ENCODE assay signal across 11 mouse cellular contexts in genomic region chr3:145612662-145613061, GRCm38 (mm10). TPM values are rescaled to one million over a fixed set of nuclear protein-coding genes. Genes with fewer than 3 reads are reported as not detected.
DNase-seq lines count a peak whose midpoint lies in the region; ATAC-seq and TF ChIP-seq lines count a peak whose summit lies in the region.
"Had no signal": no experiment of that assay in that cellular context is flagged by ENCODE, and none has a peak within 500 bp of the region (broad histone marks: within the 10 kb centered on the region; RNA-seq: fewer than 3 reads in every experiment).

No protein-coding gene starts in this region.

- POLR2A ChIA-PET in Patski (lab: Charles Lee) = interaction anchor here (2.0 kb wide), 1 partner anchor 38 kb away, joined by 5 read pairs; the partner anchor contains the start of gene Ccn1

- no peak overlapping the region for H3K9ac ChIP-seq in intestine, postnatal 0 days (ENCODE audit: low read depth, low read length)
- H3K9ac ChIP-seq in intestine, embryonic 16.5 days (ENCODE audit: low read depth, low read length) = no peak overlapping the region
- no peak overlapping the region for H3K9ac ChIP-seq in lung, postnatal 0 days (replicated peaks; ENCODE audit: low read depth)
- H3K9ac ChIP-seq in hindbrain, embryonic 13.5 days = no peak overlapping the region

- no peak overlapping the region for H3K27ac ChIP-seq in intestine, postnatal 0 days (ENCODE audit: low read depth, low read length)
- no peak overlapping the region for H3K27ac ChIP-seq in intestine, embryonic 16.5 days (ENCODE audit: low read length)
- no peak overlapping the region for H3K27ac ChIP-seq in lung, postnatal 0 days (ENCODE audit: low read length)
- H3K27ac ChIP-seq in thymus, adult 2 months (ENCODE audit: control insufficient read depth, insufficient read depth, low read length) = no peak overlapping the region
- no peak overlapping the region for H3K27ac ChIP-seq in hindbrain, embryonic 13.5 days

- no peaks in the 10 kb centered on the region for H3K27me3 ChIP-seq in intestine, postnatal 0 days (replicated peaks; ENCODE audit: control insufficient read depth, insufficient read depth, low read length)
- H3K27me3 ChIP-seq in intestine, embryonic 16.5 days (replicated peaks; ENCODE audit: control insufficient read depth, insufficient read depth, low read length) = no peaks in the 10 kb centered on the region
- H3K27me3 ChIP-seq in Patski = no peaks in the 10 kb centered on the region
- no peaks in the 10 kb centered on the region for H3K27me3 ChIP-seq in lung, postnatal 0 days (replicated peaks; ENCODE audit: insufficient read depth, low read length)
- no peaks in the 10 kb centered on the region for H3K27me3 ChIP-seq in thymus, adult 2 months (ENCODE audit: control insufficient read depth, insufficient read depth, low read length)
- H3K27me3 ChIP-seq in hindbrain, embryonic 13.5 days = no peaks in the 10 kb centered on the region

- H3K9me3 ChIP-seq in intestine, postnatal 0 days (ENCODE audit: control insufficient read depth) = no peaks in the 10 kb centered on the region
- no peaks in the 10 kb centered on the region for H3K9me3 ChIP-seq in intestine, embryonic 16.5 days (ENCODE audit: control insufficient read depth, low read length)
- no peaks in the 10 kb centered on the region for H3K9me3 ChIP-seq in lung, postnatal 0 days (ENCODE audit: low read length)
- H3K9me3 ChIP-seq in hindbrain, embryonic 13.5 days = no peaks in the 10 kb centered on the region

- TF ChIP-seq POLR2A in thymus, adult 2 months (IDR thresholded peaks at IDR 0.05; ENCODE audit: control insufficient read depth, extremely low read depth, insufficient read depth, low read length, poor library complexity) = no peak

- ATAC-seq in intestine, postnatal 0 days = no peak
- ATAC-seq in intestine, embryonic 16.5 days = no peak
- ATAC-seq in Patski = no peak
- ATAC-seq in lung, postnatal 0 days = no peak
- ATAC-seq in hindbrain, embryonic 13.5 days (ENCODE audit: low FRiP score) = no peak

- no peak for TF ChIP-seq EP300 in lung, postnatal 0 days (IDR thresholded peaks at IDR 0.05)

- 24% methylated on average over 4 of the region's 4 CpGs for WGBS in intestine, postnatal 0 days
- 26% methylated on average over 4 of the region's 4 CpGs for WGBS in intestine, embryonic 16.5 days
- 15% methylated on average over 4 of the region's 4 CpGs for WGBS in lung, postnatal 0 days
- 23% methylated on average over 4 of the region's 4 CpGs for WGBS in thymus, adult 2 months
- WGBS in hindbrain, embryonic 13.5 days = 21% methylated on average over 4 of the region's 4 CpGs

- peak; percentile 81 for TF ChIP-seq CTCF in intestine, postnatal 0 days (IDR thresholded peaks at IDR 0.05; ENCODE audit: low read depth)
- peak; percentile 72 for TF ChIP-seq CTCF in Patski (IDR thresholded peaks at IDR 0.05)
- peak; percentile 82 for TF ChIP-seq CTCF in lung, postnatal 0 days (IDR thresholded peaks at IDR 0.05)
- no peak for TF ChIP-seq CTCF in thymus, adult 2 months (IDR thresholded peaks at IDR 0.05; ENCODE audit: borderline replicate concordance, control insufficient read depth, extremely low read depth, insufficient read depth, low read length, poor library complexity)

- in situ Hi-C loops in Patski (cut with MboI; ENCODE audit: low pct_unique_long_range_greater_than_20kb) = no loop called here

- CTCF ChIA-PET in Patski (lab: Charles Lee) = interaction anchor here (0.6 to 2.5 kb wide), 12 partner anchors 9 to 203 kb away, joined by 3 to 15 read pairs (median 4); no protein-coding TSS in a partner anchor

- no peaks in the 10 kb centered on the region for H3K4me1 ChIP-seq in intestine, postnatal 0 days (replicated peaks; ENCODE audit: control insufficient read depth, insufficient read depth, low read length)
- H3K4me1 ChIP-seq in intestine, embryonic 16.5 days (ENCODE audit: control insufficient read depth, insufficient read depth, low read length) = no peaks in the 10 kb centered on the region
- H3K4me1 ChIP-seq in lung, postnatal 0 days (ENCODE audit: insufficient read depth, low read depth, low read length) = peaks cover 3% of the 10 kb centered on the region; the same call in 1 of the 2 replicates
- H3K4me1 ChIP-seq in thymus, adult 2 months (replicated peaks; ENCODE audit: control insufficient read depth, insufficient read depth, low read length) = no peaks in the 10 kb centered on the region
- H3K4me1 ChIP-seq in hindbrain, embryonic 13.5 days (replicated peaks) = peaks cover 20% of the 10 kb centered on the region

- no peak overlapping the region for H3K4me3 ChIP-seq in intestine, postnatal 0 days (ENCODE audit: low read depth, low read length)
- no peak overlapping the region for H3K4me3 ChIP-seq in intestine, embryonic 16.5 days (ENCODE audit: low read length)
- no peak overlapping the region for H3K4me3 ChIP-seq in lung, postnatal 0 days (ENCODE audit: low read depth, low read length)
- no peak overlapping the region for H3K4me3 ChIP-seq in thymus, adult 2 months (ENCODE audit: control insufficient read depth, insufficient read depth, low read length)
- H3K4me3 ChIP-seq in hindbrain, embryonic 13.5 days = no peak overlapping the region
- H3K4me3 ChIP-seq: myocyte had no signal

- peak; percentile 31 for DNase-seq in CD4-positive helper T cell, adult 2 months (ENCODE audit: low read depth, low spot score)
- no peak for DNase-seq in Patski (ENCODE audit: low read depth, low spot score)
- peak; percentile 56 for DNase-seq in lung, postnatal 0 days (ENCODE audit: low spot score)
- DNase-seq in urinary bladder, postnatal 25 days (ENCODE audit: low spot score) = no peak
- no peak for DNase-seq in thymus, adult 2 months
- DNase-seq: cerebellum, adult 18-20 months; kidney, adult 9 months had no signal

- no peaks in the 10 kb centered on the region for H3K36me3 ChIP-seq in intestine, postnatal 0 days (ENCODE audit: control insufficient read depth, insufficient read depth)
- no peaks in the 10 kb centered on the region for H3K36me3 ChIP-seq in intestine, embryonic 16.5 days (ENCODE audit: control insufficient read depth, insufficient read depth, low read length)
- no peaks in the 10 kb centered on the region for H3K36me3 ChIP-seq in lung, postnatal 0 days (ENCODE audit: insufficient read depth, low read length)
- H3K36me3 ChIP-seq in thymus, adult 2 months (ENCODE audit: control insufficient read depth, insufficient read depth, low read length) = no peaks in the 10 kb centered on the region
- peaks cover 10% of the 10 kb centered on the region; the same call in 1 of the 2 replicates for H3K36me3 ChIP-seq in hindbrain, embryonic 13.5 days

- no peak overlapping the region for H3K4me2 ChIP-seq in intestine, postnatal 0 days (replicated peaks; ENCODE audit: low read depth)
- H3K4me2 ChIP-seq in intestine, embryonic 16.5 days (ENCODE audit: low read depth, low read length) = no peak overlapping the region
- no peak overlapping the region for H3K4me2 ChIP-seq in lung, postnatal 0 days (replicated peaks; ENCODE audit: low read depth, low read length)
- H3K4me2 ChIP-seq in hindbrain, embryonic 13.5 days = no peak overlapping the region

RNA-seq across cellular contexts. Expression of gene Znhit6, which starts 36.7 kb away (rescaled TPM):
- 13.1 and 15.9 TPM in 2 replicates for polyA plus RNA-seq in intestine, postnatal 0 days (2015; fragmentation: Nextera tagmentation; extraction: Ambion mirVana)
- polyA plus RNA-seq in intestine, embryonic 16.5 days (2015; fragmentation: Nextera tagmentation; extraction: Ambion mirVana) = 23.5 and 28.4 TPM in 2 replicates
- polyA plus RNA-seq in Patski (2021) = 55.9 TPM
- 14.4 and 16.3 TPM in 2 replicates for polyA plus RNA-seq in lung, postnatal 0 days (2015; fragmentation: Nextera tagmentation; extraction: Ambion mirVana)
- polyA plus RNA-seq in thymus, adult 2 months (2012; rRNA removed) = 2.5 and 3.5 TPM in 2 replicates
- polyA plus RNA-seq in hindbrain, embryonic 13.5 days (2015; fragmentation: Nextera tagmentation; extraction: Ambion mirVana) = 34.6 and 40.1 TPM in 2 replicates

RNA-seq across cellular contexts. Expression of gene Ccn1, which starts 37.1 kb away (rescaled TPM):
- 33.1 and 37.0 TPM in 2 replicates for polyA plus RNA-seq in intestine, postnatal 0 days (2015; fragmentation: Nextera tagmentation; extraction: Ambion mirVana)
- polyA plus RNA-seq in intestine, embryonic 16.5 days (2015; fragmentation: Nextera tagmentation; extraction: Ambion mirVana) = 50.3 and 55.5 TPM in 2 replicates
- polyA plus RNA-seq in Patski (2021) = 1,216 TPM
- polyA plus RNA-seq in lung, postnatal 0 days (2015; fragmentation: Nextera tagmentation; extraction: Ambion mirVana) = 124 and 131 TPM in 2 replicates
- polyA plus RNA-seq in thymus, adult 2 months (2012; rRNA removed) = 5.8 and 8.1 TPM in 2 replicates
- polyA plus RNA-seq in hindbrain, embryonic 13.5 days (2015; fragmentation: Nextera tagmentation; extraction: Ambion mirVana) = 10.1 and 11.2 TPM in 2 replicates

Comparison
In these comparisons a context has a peak if more than half of its experiments do, and no peak if none do; other contexts are left out.
1. DNase-seq: peak in CD4-positive helper T cell, adult 2 months (single experiment) and lung, postnatal 0 days (single experiment); none in Patski (single experiment), urinary bladder, postnatal 25 days (single experiment) and thymus, adult 2 months (single experiment).